Mouse (Mus musculus): ENCODE data around the gene Gm20388. TPM values are rescaled to one million over a fixed set of nuclear protein-coding genes. Genes with fewer than 3 reads are reported as not detected.
A peak's percentile ranks its signal among the peaks of the same experiment; 100 is the strongest.

Gene Gm20388
- polyA plus RNA-seq, 1 experiment from 2014 or later = not detected

- no peaks in the 10 kb centered on the region for H3K4me1 ChIP-seq (ENCODE audit: control insufficient read depth, insufficient read depth, low read length)
- H3K36me3 ChIP-seq (ENCODE audit: control insufficient read depth, insufficient read depth, low read length) = no peaks in the 10 kb centered on the region
- H3K4me3 ChIP-seq (ENCODE audit: low read depth, low read length) = no peak overlapping the region
- H3K9me3 ChIP-seq (ENCODE audit: control insufficient read depth, low read length) = no peaks in the 10 kb centered on the region
- no peak overlapping the region for H3K4me2 ChIP-seq
- H3K27me3 ChIP-seq (ENCODE audit: control insufficient read depth, insufficient read depth, low read length) = no peaks in the 10 kb centered on the region
- no peak overlapping the region for H3K27ac ChIP-seq (ENCODE audit: low read depth, low read length)
- no peak overlapping the region for H3K9ac ChIP-seq (ENCODE audit: low read length)
- 84% methylated on average over 17 of the region's 17 CpGs for WGBS
- ATAC-seq (ENCODE audit: low FRiP score) (no peak), DNase-seq (ENCODE audit: low spot score, missing footprints) (no peak)
Observed at GRCm38 (mm10) chr8:121570801-121571200, 1660.2 kb downstream of the Gm20388 start.

GRCm38 (mm10) chr8:121572121-121572520 lies 1661.5 kb downstream of the Gm20388 start:
- no peak overlapping the region for H3K9ac ChIP-seq (ENCODE audit: low read length)
- no peak overlapping the region for H3K27ac ChIP-seq (ENCODE audit: low read depth, low read length)
- no peaks in the 10 kb centered on the region for H3K36me3 ChIP-seq (ENCODE audit: control insufficient read depth, insufficient read depth, low read length)
- H3K4me2 ChIP-seq = no peak overlapping the region
- ATAC-seq (ENCODE audit: low FRiP score) (no peak), DNase-seq (ENCODE audit: low spot score, missing footprints) (no peak)
- H3K27me3 ChIP-seq (ENCODE audit: control insufficient read depth, insufficient read depth, low read length) = no peaks in the 10 kb centered on the region
- H3K4me3 ChIP-seq (ENCODE audit: low read depth, low read length) = no peak overlapping the region
- H3K9me3 ChIP-seq (ENCODE audit: control insufficient read depth, low read length) = no peaks in the 10 kb centered on the region
- peaks cover 5% of the 10 kb centered on the region for H3K4me1 ChIP-seq (ENCODE audit: control insufficient read depth, insufficient read depth, low read length)
- WGBS = 85% methylated on average over 7 of the region's 7 CpGs

GRCm38 (mm10) chr8:121573275-121573674 lies 1662.6 kb downstream of the Gm20388 start:
- no peaks in the 10 kb centered on the region for H3K36me3 ChIP-seq (ENCODE audit: control insufficient read depth, insufficient read depth, low read length)
- no peak overlapping the region for H3K4me2 ChIP-seq
- WGBS = 69% methylated on average over 3 of the region's 3 CpGs
- H3K9me3 ChIP-seq (ENCODE audit: control insufficient read depth, low read length) = no peaks in the 10 kb centered on the region
- no peak overlapping the region for H3K27ac ChIP-seq (ENCODE audit: low read depth, low read length)
- H3K4me3 ChIP-seq (ENCODE audit: low read depth, low read length) = no peak overlapping the region
- 0 out of 2 replicates have a peak, but pooled peaks have one; percentile 19 for ATAC-seq (ENCODE audit: low FRiP score)
- no peak overlapping the region for H3K9ac ChIP-seq (ENCODE audit: low read length)
- H3K27me3 ChIP-seq (ENCODE audit: control insufficient read depth, insufficient read depth, low read length) = no peaks in the 10 kb centered on the region
- DNase-seq (ENCODE audit: low spot score, missing footprints) = no peak
- H3K4me1 ChIP-seq (ENCODE audit: control insufficient read depth, insufficient read depth, low read length) = peaks cover 15% of the 10 kb centered on the region

DNA sequence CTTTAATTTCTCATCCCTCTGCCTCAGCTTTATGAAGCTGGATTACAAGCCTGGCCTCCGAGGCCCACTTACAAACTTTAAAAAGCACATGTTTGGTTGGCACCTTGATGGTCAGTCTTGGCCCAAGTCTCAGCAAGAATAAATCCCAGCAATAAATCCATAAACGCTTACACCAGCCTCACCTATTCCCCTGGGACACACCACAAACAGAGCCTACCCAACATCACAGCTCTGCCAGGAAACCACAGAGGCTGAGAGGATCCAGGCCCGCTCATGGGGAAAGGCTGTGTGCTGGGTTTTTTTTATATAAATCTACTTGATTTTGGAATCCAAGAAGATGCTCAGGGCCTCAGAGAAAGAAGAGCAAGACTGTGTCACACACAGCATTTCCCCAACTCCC lies 1665.0 kb downstream of the Gm20388 start:
- Histone ChIP-seq H3K4me2 (no peak overlapping the region), H3K9ac (ENCODE audit: low read length) (no peak overlapping the region), H3K36me3 (ENCODE audit: control insufficient read depth, insufficient read depth, low read length) (no peaks in the 10 kb centered on the region), H3K27me3 (ENCODE audit: control insufficient read depth, insufficient read depth, low read length) (no peaks in the 10 kb centered on the region), H3K4me1 (ENCODE audit: control insufficient read depth, insufficient read depth, low read length) (peaks cover 15% of the 10 kb centered on the region), H3K4me3 (ENCODE audit: low read depth, low read length) (no peak overlapping the region), H3K27ac (ENCODE audit: low read depth, low read length) (no peak overlapping the region), H3K9me3 (ENCODE audit: control insufficient read depth, low read length) (no peaks in the 10 kb centered on the region)
- WGBS = 90% methylated on average over 3 of the region's 3 CpGs
- no peak for DNase-seq (ENCODE audit: low spot score, missing footprints)
- ATAC-seq (ENCODE audit: low FRiP score) = no peak

GRCm38 (mm10) chr8:121577751-121578675 lies 1667.4 kb downstream of the Gm20388 start:
- H3K9ac ChIP-seq (ENCODE audit: low read length) = peak overlapping the region; percentile 86
- peak overlapping the region; percentile 91 for H3K4me2 ChIP-seq
- H3K4me1 ChIP-seq (ENCODE audit: control insufficient read depth, insufficient read depth, low read length) = peaks cover 15% of the 10 kb centered on the region
- DNase-seq (ENCODE audit: low spot score, missing footprints) (peak; percentile 94), ATAC-seq (ENCODE audit: low FRiP score) (peak; percentile 17)
- no peaks in the 10 kb centered on the region for H3K9me3 ChIP-seq (ENCODE audit: control insufficient read depth, low read length)
- no peaks in the 10 kb centered on the region for H3K27me3 ChIP-seq (ENCODE audit: control insufficient read depth, insufficient read depth, low read length)
- H3K27ac ChIP-seq (ENCODE audit: low read depth, low read length) = no peak overlapping the region
- peak overlapping the region; percentile 88 for H3K4me3 ChIP-seq (ENCODE audit: low read depth, low read length)
- H3K36me3 ChIP-seq (ENCODE audit: control insufficient read depth, insufficient read depth, low read length) = no peaks in the 10 kb centered on the region
- 2% methylated on average over 43 of the region's 44 CpGs for WGBS

- Histone ChIP-seq H3K9ac (ENCODE audit: low read length) (peak within 1 kb of the TSS; percentile 86), H3K4me3 (ENCODE audit: low read depth, low read length) (peak within 1 kb of the TSS; percentile 88), H3K36me3 (ENCODE audit: control insufficient read depth, insufficient read depth, low read length) (no peaks in the 10 kb centered on the region), H3K4me2 (peak within 1 kb of the TSS; percentile 91), H3K27ac (ENCODE audit: low read depth, low read length) (no peak within 1 kb of the TSS), H3K9me3 (ENCODE audit: control insufficient read depth, low read length) (no peaks in the 10 kb centered on the region), H3K4me1 (ENCODE audit: control insufficient read depth, insufficient read depth, low read length) (peaks cover 15% of the 10 kb centered on the region), H3K27me3 (ENCODE audit: control insufficient read depth, insufficient read depth, low read length) (no peaks in the 10 kb centered on the region)
- DNase-seq (ENCODE audit: low spot score, missing footprints) (peak; percentile 99), ATAC-seq (ENCODE audit: low FRiP score) (peak; percentile 91)
- WGBS = 1% methylated on average over 41 of the region's 63 CpGs
Observed at GRCm38 (mm10) chr8:121578676-121579451, 1668.2 kb downstream of the Gm20388 start, which contains the start of gene Fbxo31. TSS of gene Fbxo31 (minus strand) at chr8:121578806.

GRCm38 (mm10) chr8:121580465-121580864 lies 1669.8 kb downstream of the Gm20388 start:
- Histone ChIP-seq H3K9me3 (ENCODE audit: control insufficient read depth, low read length) (no peaks in the 10 kb centered on the region), H3K27me3 (ENCODE audit: control insufficient read depth, insufficient read depth, low read length) (no peaks in the 10 kb centered on the region), H3K27ac (ENCODE audit: low read depth, low read length) (no peak overlapping the region), H3K36me3 (ENCODE audit: control insufficient read depth, insufficient read depth, low read length) (no peaks in the 10 kb centered on the region), H3K4me2 (no peak overlapping the region), H3K9ac (ENCODE audit: low read length) (no peak overlapping the region), H3K4me3 (ENCODE audit: low read depth, low read length) (no peak overlapping the region), H3K4me1 (ENCODE audit: control insufficient read depth, insufficient read depth, low read length) (peaks cover 15% of the 10 kb centered on the region)
- 43% methylated on average over 9 of the region's 9 CpGs for WGBS
- ATAC-seq (ENCODE audit: low FRiP score) (no peak), DNase-seq (ENCODE audit: low spot score, missing footprints) (no peak)

- no peaks in the 10 kb centered on the region for H3K36me3 ChIP-seq (ENCODE audit: control insufficient read depth, insufficient read depth, low read length)
- DNase-seq (ENCODE audit: low spot score, missing footprints) (no peak), ATAC-seq (ENCODE audit: low FRiP score) (no peak)
- H3K27ac ChIP-seq (ENCODE audit: low read depth, low read length) = no peak overlapping the region
- WGBS = 61% methylated on average over 8 of the region's 8 CpGs
- no peak overlapping the region for H3K4me3 ChIP-seq (ENCODE audit: low read depth, low read length)
- no peaks in the 10 kb centered on the region for H3K4me1 ChIP-seq (ENCODE audit: control insufficient read depth, insufficient read depth, low read length)
- H3K9ac ChIP-seq (ENCODE audit: low read length) = no peak overlapping the region
- no peak overlapping the region for H3K4me2 ChIP-seq
- H3K9me3 ChIP-seq (ENCODE audit: control insufficient read depth, low read length) = no peaks in the 10 kb centered on the region
- H3K27me3 ChIP-seq (ENCODE audit: control insufficient read depth, insufficient read depth, low read length) = no peaks in the 10 kb centered on the region
Observed at GRCm38 (mm10) chr8:121583653-121584052, 1673.0 kb downstream of the Gm20388 start.

GRCm38 (mm10) chr8:121584730-121585129 lies 1674.1 kb downstream of the Gm20388 start:
- 43% methylated on average over 13 of the region's 13 CpGs for WGBS
- Histone ChIP-seq H3K9me3 (ENCODE audit: control insufficient read depth, low read length) (no peaks in the 10 kb centered on the region), H3K4me2 (peak overlapping the region; percentile 46), H3K4me3 (ENCODE audit: low read depth, low read length) (peak overlapping the region; percentile 45), H3K4me1 (ENCODE audit: control insufficient read depth, insufficient read depth, low read length) (no peaks in the 10 kb centered on the region), H3K27ac (ENCODE audit: low read depth, low read length) (no peak overlapping the region), H3K9ac (ENCODE audit: low read length) (peak overlapping the region; percentile 53), H3K27me3 (ENCODE audit: control insufficient read depth, insufficient read depth, low read length) (no peaks in the 10 kb centered on the region), H3K36me3 (ENCODE audit: control insufficient read depth, insufficient read depth, low read length) (no peaks in the 10 kb centered on the region)
- DNase-seq (ENCODE audit: low spot score, missing footprints) = no peak
- no peak for ATAC-seq (ENCODE audit: low FRiP score)

Measured in midbrain, embryonic 11.5 days (tissue).